Mouse (Mus musculus) monocyte, adult 2 months (primary cell): ENCODE measurements around the gene BC030867.

Source experiments
- DNase-seq, 2 experiments: peaks; one replicate each; pipeline ENCODE4 v3.0.0; 2022; ENCODE audit warnings: low spot score in 2 of 2, low read depth in 1 of 2

The BC030867 gene

DNA sequence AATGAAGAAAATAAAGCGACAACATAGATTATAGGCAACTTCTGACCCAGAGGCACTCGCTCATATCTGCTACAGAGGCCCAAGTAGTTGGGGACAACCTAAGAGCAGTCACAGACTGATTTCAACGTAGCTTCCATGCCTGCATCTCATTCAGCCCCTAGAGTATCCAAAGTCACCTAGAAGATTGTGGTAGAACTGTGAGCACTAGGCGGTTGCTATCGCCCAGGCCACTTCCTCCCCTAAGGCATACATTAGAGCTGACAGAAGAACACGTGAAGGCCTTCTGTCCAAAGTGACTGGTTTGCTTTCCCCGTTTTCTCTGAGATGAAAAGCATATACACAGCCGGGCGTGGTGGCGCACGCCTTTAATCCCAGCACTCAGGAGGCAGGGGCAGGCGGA lies 65.6 kb downstream of the BC030867 start:
- no peak for DNase-seq
